Mouse (Mus musculus): Measurements from ENCODE around the gene Fam126a.

GRCm38 (mm10) chr5:23922516-23923291 is 107.8 kb downstream of the Fam126a start:
- TF ChIP-seq POLR2A (IDR thresholded peaks at IDR 0.05; ENCODE audit: low read depth, low read length): no peak
- TF ChIP-seq CTCF (IDR thresholded peaks at IDR 0.05; ENCODE audit: extremely low read depth, insufficient read depth, insufficient read length, insufficient replicate concordance): no peak

All from spleen, adult 2 months (tissue).